In genomic region chr11:16977611-16978010, GRCm38 (mm10) we compare ENCODE assay signal across 13 mouse cellular contexts. TPM values are rescaled to one million over a fixed set of nuclear protein-coding genes. Genes with fewer than 3 reads are reported as not detected.
DNase-seq lines count a peak whose midpoint lies in the region; ATAC-seq lines count a peak whose summit lies in the region.
"Had no signal": no experiment of that assay in that cellular context is flagged by ENCODE, and none has a peak within 500 bp of the region (broad histone marks: within the 10 kb centered on the region; RNA-seq: fewer than 3 reads in every experiment).

No protein-coding gene starts in this region.

- H3K4me2 ChIP-seq in heart, embryonic 14.5 days (ENCODE audit: low read length): no peak overlapping the region
- H3K4me2 ChIP-seq: neural tube, embryonic 15.5 days had no signal

- peak; percentile 90 for DNase-seq in heart, adult 11 months
- DNase-seq in heart, adult 8-10 months (ENCODE audit: low spot score): no peak
- DNase-seq in 416B (ENCODE audit: low read depth): peak; percentile 80
- no peak for DNase-seq in limb, embryonic 10.5 days (ENCODE audit: low spot score)
- no peak for DNase-seq in c-Kit-positive CD71-positive TER-119-positive erythroid progenitor cells, embryonic 14.5 days (ENCODE audit: low spot score)
- DNase-seq: cerebellum, adult 11-12 months; midbrain, embryonic 14.5 days had no signal

- H3K36me3 ChIP-seq in heart, embryonic 14.5 days (ENCODE audit: control insufficient read depth, insufficient read depth, low read length): no peaks in the 10 kb centered on the region
- H3K36me3 ChIP-seq in megakaryocyte, embryonic 14.5 days (replicated peaks; ENCODE audit: low read length): peaks cover 100% of the 10 kb centered on the region
- no peaks in the 10 kb centered on the region for H3K36me3 ChIP-seq in limb, embryonic 10.5 days
- H3K36me3 ChIP-seq: neural tube, embryonic 15.5 days had no signal

- H3K4me1 ChIP-seq in heart, embryonic 14.5 days (ENCODE audit: control insufficient read depth in 2 of 2, insufficient read depth in 2 of 2, low read length in 2 of 2): 0 out of 4 replicates have a peak, but pooled peaks cover 0 to 3% of the 10 kb centered on the region in 2 experiments
- peaks cover 99% of the 10 kb centered on the region for H3K4me1 ChIP-seq in megakaryocyte, embryonic 14.5 days
- no peaks in the 10 kb centered on the region for H3K4me1 ChIP-seq in limb, embryonic 10.5 days
- H3K4me1 ChIP-seq: neural tube, embryonic 15.5 days had no signal

- H3K27me3 ChIP-seq in heart, embryonic 14.5 days (ENCODE audit: control insufficient read depth, insufficient read depth, low read length): no peaks in the 10 kb centered on the region
- H3K27me3 ChIP-seq in megakaryocyte, embryonic 14.5 days (replicated peaks): no peaks in the 10 kb centered on the region
- no peaks in the 10 kb centered on the region for H3K27me3 ChIP-seq in limb, embryonic 10.5 days (ENCODE audit: low read depth, poor library complexity, severe bottlenecking)
- H3K27me3 ChIP-seq: neural tube, embryonic 15.5 days had no signal

- H3K9ac ChIP-seq in heart, embryonic 14.5 days (ENCODE audit: low read length): no peak overlapping the region
- H3K9ac ChIP-seq: neural tube, embryonic 15.5 days had no signal

- H3K27ac ChIP-seq in heart, embryonic 14.5 days (replicated peaks in 1 of 2; ENCODE audit: control insufficient read depth in 1 of 2, insufficient read depth in 1 of 2, low read depth in 2 of 2, low read length in 2 of 2): peak overlapping the region; percentile 34 to 52; a peak in 2 of 4 replicates
- H3K27ac ChIP-seq in limb, embryonic 10.5 days: no peak overlapping the region
- H3K27ac ChIP-seq: neural tube, embryonic 15.5 days; stomach, postnatal 0 days had no signal

- H3K9me3 ChIP-seq in heart, embryonic 14.5 days (ENCODE audit: control insufficient read depth, low read length): no peaks in the 10 kb centered on the region
- no peaks in the 10 kb centered on the region for H3K9me3 ChIP-seq in megakaryocyte, embryonic 14.5 days
- no peaks in the 10 kb centered on the region for H3K9me3 ChIP-seq in limb, embryonic 10.5 days (replicated peaks)
- H3K9me3 ChIP-seq: neural tube, embryonic 15.5 days had no signal

- no peak overlapping the region for H3K4me3 ChIP-seq in heart, embryonic 14.5 days (ENCODE audit: control insufficient read depth in 1 of 2, insufficient read depth in 1 of 2, low read depth in 1 of 2, low read length in 2 of 2)
- H3K4me3 ChIP-seq in megakaryocyte, embryonic 14.5 days (replicated peaks): peak overlapping the region; percentile 7
- H3K4me3 ChIP-seq in limb, embryonic 10.5 days: no peak overlapping the region
- H3K4me3 ChIP-seq: neural tube, embryonic 15.5 days had no signal

- WGBS in heart, embryonic 14.5 days: 41% methylated on average over 2 of the region's 2 CpGs
- 75% methylated on average over 2 of the region's 2 CpGs for WGBS in limb, embryonic 10.5 days

- ATAC-seq in heart, embryonic 14.5 days (ENCODE audit: insufficient number of reproducible peaks, insufficient read depth, low FRiP score, low read depth): no peak
- no peak for ATAC-seq in cerebellum, adult (ENCODE audit: insufficient number of reproducible peaks, low FRiP score, low TSS enrichment)
- ATAC-seq: intestine, postnatal 0 days had no signal

RNA-seq across cellular contexts. Expression of gene Fbxo48, which starts 26.4 kb away (rescaled TPM):
- under 1 TPM; 0.11 to 0.28 (median 0.19) TPM for total RNA-seq in heart, adult 8-10 months (2022)
- polyA plus RNA-seq in heart, embryonic 14.5 days (2014; fragmentation: Nextera tagmentation; extraction: Ambion mirVana): 1.1 and 1.3 TPM in 2 replicates
- not detected in 2 replicates for polyA plus RNA-seq in megakaryocyte, embryonic 14.5 days (2012; ENCODE audit: insufficient read depth, low replicate concordance)
- polyA plus RNA-seq in limb, embryonic 10.5 days (2016; fragmentation: Nextera tagmentation; extraction: Ambion mirVana): 1.1 and 1.6 TPM in 2 replicates

Comparison
In these comparisons a context has a peak if more than half of its experiments do, and no peak if none do; other contexts are left out.
1. DNase-seq: peak in heart, adult 11 months (single experiment) and 416B (single experiment); none in heart, adult 8-10 months (single experiment), limb, embryonic 10.5 days (single experiment) and c-Kit-positive CD71-positive TER-119-positive erythroid progenitor cells, embryonic 14.5 days (single experiment).